Mouse (Mus musculus): ENCODE data around the gene Atp2b4.

DNA sequence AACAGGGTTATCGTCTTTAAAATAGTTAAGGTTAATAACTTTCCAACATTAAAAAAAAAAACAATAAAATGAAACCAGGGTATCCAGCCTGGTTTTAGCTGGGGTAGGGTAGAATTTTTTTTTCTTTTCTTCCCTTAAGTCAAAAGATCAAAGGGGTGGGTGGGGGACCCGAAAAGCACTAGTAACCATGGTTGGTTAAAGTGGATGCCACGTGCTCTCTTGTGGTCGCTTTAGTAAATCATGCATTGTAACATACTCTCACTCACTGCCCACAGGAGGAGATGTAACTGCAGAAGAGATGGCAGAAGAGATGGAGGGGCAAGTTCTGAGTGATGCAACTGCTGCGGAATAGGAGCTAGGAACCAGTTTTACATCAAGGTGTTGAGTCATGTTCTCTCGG, 89.5 kb downstream of the Atp2b4 start:
- TF ChIP-seq TAL1 (IDR thresholded peaks at IDR 0.05; ENCODE audit: low read length) (no peak), GATA1 (IDR thresholded peaks at IDR 0.05; ENCODE audit: low read length) (no peak)

Data from erythroblast, embryonic 14.5 days (primary cell).